In genomic region chr8:46618639-46619320, GRCm38 (mm10) we compare ENCODE assay signal across 8 mouse cellular contexts. TPM values are rescaled to one million over a fixed set of nuclear protein-coding genes. Genes with fewer than 3 reads are reported as not detected.
DNase-seq lines count a peak whose midpoint lies in the region; ATAC-seq lines count a peak whose summit lies in the region.

No protein-coding gene starts in this region.

- H3K4me2 ChIP-seq in liver, embryonic 15.5 days: peak overlapping the region; percentile 95

- H3K27me3 ChIP-seq in hindbrain, embryonic 10.5 days (ENCODE audit: insufficient read depth, poor library complexity, severe bottlenecking): no peaks in the 10 kb centered on the region
- no peaks in the 10 kb centered on the region for H3K27me3 ChIP-seq in liver, embryonic 15.5 days

- no peaks in the 10 kb centered on the region for H3K9me3 ChIP-seq in hindbrain, embryonic 10.5 days
- H3K9me3 ChIP-seq in liver, embryonic 15.5 days (replicated peaks): no peaks in the 10 kb centered on the region

- H3K36me3 ChIP-seq in hindbrain, embryonic 10.5 days: peaks cover 6% of the 10 kb centered on the region; the same call in 1 of the 2 replicates
- no peaks in the 10 kb centered on the region for H3K36me3 ChIP-seq in liver, embryonic 15.5 days (replicated peaks)

- H3K27ac ChIP-seq in hindbrain, embryonic 10.5 days: peak overlapping the region; percentile 96
- peak overlapping the region; percentile 86; the same call in 1 of the 2 replicates for H3K27ac ChIP-seq in liver, embryonic 15.5 days (replicated peaks)

- intact Hi-C loops in left cerebral cortex, postnatal 4 days (cut with DNase I): no loop called here

- 1% methylated on average over 10 of the region's 10 CpGs for WGBS in hindbrain, embryonic 10.5 days
- 8% methylated on average over 10 of the region's 10 CpGs for WGBS in liver, embryonic 15.5 days (ENCODE audit: insufficient replicate concordance)

- H3K4me1 ChIP-seq in hindbrain, embryonic 10.5 days (replicated peaks): peaks cover 32% of the 10 kb centered on the region
- peaks cover 49% of the 10 kb centered on the region for H3K4me1 ChIP-seq in liver, embryonic 15.5 days (replicated peaks)

- ATAC-seq in liver, embryonic 15.5 days (ENCODE audit: insufficient read depth): no peak
- no peak for ATAC-seq in granulocyte monocyte progenitor cell, adult 5-6 weeks (replicated peaks; ENCODE audit: poor library complexity, severe bottlenecking)

- peak; percentile 19 for DNase-seq in embryo, embryonic 10 days (ENCODE audit: low spot score)
- no peak for DNase-seq in embryo, embryonic 9.5 days (ENCODE audit: extremely low spot score)
- DNase-seq in R1 (ENCODE audit: low read depth, low spot score): peak; percentile 84
- no peak for DNase-seq in hindbrain, embryonic 10.5 days (ENCODE audit: low spot score)
- no peak for DNase-seq in left cerebral cortex, postnatal 4 days
- no peak for DNase-seq in spleen, adult 18-20 months

- H3K9ac ChIP-seq in liver, embryonic 15.5 days: peak overlapping the region; percentile 77

- H3K4me3 ChIP-seq in hindbrain, embryonic 10.5 days: peak overlapping the region; percentile 93
- H3K4me3 ChIP-seq in liver, embryonic 15.5 days (replicated peaks): peak overlapping the region; percentile 77

RNA-seq across cellular contexts. Expression of gene Casp3, which starts 1.7 kb away (rescaled TPM):
- polyA plus RNA-seq in hindbrain, embryonic 10.5 days (2016; fragmentation: Nextera tagmentation; extraction: Ambion mirVana): 130 and 144 TPM in 2 replicates
- polyA plus RNA-seq in liver, embryonic 15.5 days (2015; fragmentation: Nextera tagmentation; extraction: Ambion mirVana): 43.7 and 47.6 TPM in 2 replicates
- total RNA-seq in left cerebral cortex, postnatal 4 days (2021): 100 to 1,000 TPM; 215 to 241 TPM
- total RNA-seq in granulocyte monocyte progenitor cell, adult 5-6 weeks (2014; fragmentation: Nextera tagmentation): 31.1 and 33.6 TPM in 2 replicates
- total RNA-seq in granulocyte monocyte progenitor cell, adult 5-6 weeks (2017): 54.1 and 64.2 TPM in 2 replicates

RNA-seq across cellular contexts. Expression of gene Primpol, which starts 1.8 kb away (rescaled TPM):
- 8.2 and 8.4 TPM in 2 replicates for polyA plus RNA-seq in hindbrain, embryonic 10.5 days (2016; fragmentation: Nextera tagmentation; extraction: Ambion mirVana)
- 7.0 and 9.0 TPM in 2 replicates for polyA plus RNA-seq in liver, embryonic 15.5 days (2015; fragmentation: Nextera tagmentation; extraction: Ambion mirVana)
- total RNA-seq in left cerebral cortex, postnatal 4 days (2021): 1 to 10 TPM; 7.6 to 8.2 TPM
- total RNA-seq in granulocyte monocyte progenitor cell, adult 5-6 weeks (2014; fragmentation: Nextera tagmentation): 6.8 and 9.7 TPM in 2 replicates
- total RNA-seq in granulocyte monocyte progenitor cell, adult 5-6 weeks (2017): 10.9 and 11.4 TPM in 2 replicates

Comparison
In these comparisons a context has a peak if more than half of its experiments do, and no peak if none do; other contexts are left out.
1. DNase-seq: peak in embryo, embryonic 10 days (single experiment) and R1 (single experiment); none in embryo, embryonic 9.5 days (single experiment), hindbrain, embryonic 10.5 days (single experiment), left cerebral cortex, postnatal 4 days (single experiment) and spleen, adult 18-20 months (0 of 2).